Mouse (Mus musculus) forebrain, embryonic 11.5 days (tissue): ENCODE data around the gene Pmf1. TPM values are rescaled to one million over a fixed set of nuclear protein-coding genes. Genes with fewer than 3 reads are reported as not detected.
"Not testable (repeated sequence)": the region's sequence is repeated elsewhere in the genome, so short reads cannot be mapped to it uniquely, and the experiment has no call there.

Source experiments
- ATAC-seq: fragments of 200-750 bp; cut with Nextera tagmentation; replicated peaks from 2 replicates; pipeline ENCODE4 v1.8.0; 2017; ENCODE audit warnings: moderate TSS enrichment; ENCODE audit not compliant: low FRiP score
- DNase-seq: peaks from one replicate; pipeline ENCODE4 v3.0.0-alpha.2; 2017; ENCODE audit warnings: low spot score
- H3K27ac ChIP-seq: fragments of 300-500 bp; sonication (generic); 2 replicates; pipeline ENCODE4 v1.5.1; 2014; ENCODE audit warnings: low read depth, low read length
- H3K27me3 ChIP-seq: fragments of 300-500 bp; sonication (generic); 2 replicates; pipeline ENCODE4 v1.6.1; 2014; ENCODE audit warnings: mild to moderate bottlenecking, low read length, mixed read lengths; ENCODE audit not compliant: control insufficient read depth, insufficient read depth
- H3K36me3 ChIP-seq: fragments of 300-500 bp; sonication (generic); 2 replicates; pipeline ENCODE4 v1.6.1; 2014; ENCODE audit warnings: mild to moderate bottlenecking, low read length, moderate library complexity, mixed read lengths; ENCODE audit not compliant: control insufficient read depth, insufficient read depth
- H3K4me1 ChIP-seq: fragments of 300-500 bp; sonication (generic); replicated peaks from 2 replicates; pipeline ENCODE4 v1.6.1; 2014; ENCODE audit warnings: low read length, mixed read lengths; ENCODE audit not compliant: control insufficient read depth, insufficient read depth
- H3K4me2 ChIP-seq: fragments of 300-500 bp; sonication (generic); 2 replicates; pipeline ENCODE4 v1.6.1; 2014; ENCODE audit warnings: low read depth, mild to moderate bottlenecking, low read length, moderate library complexity, mixed read lengths; ENCODE audit not compliant: severe bottlenecking
- H3K4me3 ChIP-seq: fragments of 300-500 bp; sonication (generic); 2 replicates; pipeline ENCODE4 v1.5.1; 2014; ENCODE audit warnings: low read depth, low read length
- H3K9ac ChIP-seq: fragments of 300-500 bp; sonication (generic); 2 replicates; pipeline ENCODE4 v1.6.1; 2014; ENCODE audit warnings: low read length
- H3K9me3 ChIP-seq: fragments of 300-500 bp; sonication (generic); 2 replicates; pipeline ENCODE4 v1.6.1; 2016; ENCODE audit warnings: low read length, mixed read lengths; ENCODE audit not compliant: control insufficient read depth
- WGBS: fragments of 180-500 bp; shearing (Covaris S2); extraction: QIAGEN DNeasy Blood & Tissue Kit; methylation state at CpG from one replicate; pipeline ENCODE4 v1.1.7; 2014; 5-methylcytosine and 5-hydroxymethylcytosine counted together
- polyA plus RNA-seq: library from polyadenylated mRNA; unstranded; fragments of >200 nt; fragmentation: Nextera tagmentation; extraction: Ambion mirVana; gene quantifications from 2 replicates; pipeline ENCODE4 v1.2.1, GENCODE M21; 2014

Pmf1 gene
- polyA plus RNA-seq, 1 experiment from 2014 or later, result 141 TPM

- ATAC-seq (no peak), DNase-seq (no peak)
- no peak overlapping the region for H3K4me3 ChIP-seq
- no peak overlapping the region for H3K27ac ChIP-seq
- H3K4me2 ChIP-seq, result no peak overlapping the region
- H3K4me1 ChIP-seq, result no peaks in the 10 kb centered on the region
- H3K36me3 ChIP-seq, result no peaks in the 10 kb centered on the region; the same call in 1 of the 2 replicates
- no peaks in the 10 kb centered on the region for H3K9me3 ChIP-seq
- H3K27me3 ChIP-seq, result no peaks in the 10 kb centered on the region
- no peak overlapping the region for H3K9ac ChIP-seq
- WGBS, result 92% methylated on average over 6 of the region's 6 CpGs
Observed at GRCm38 (mm10) chr3:88395288-88395687, 14.8 kb downstream of the Pmf1 start.

- no peaks in the 10 kb centered on the region for H3K9me3 ChIP-seq
- H3K4me1 ChIP-seq, result no peaks in the 10 kb centered on the region
- H3K27ac ChIP-seq, result no peak overlapping the region
- H3K36me3 ChIP-seq, result no peaks in the 10 kb centered on the region; the same call in 1 of the 2 replicates
- DNase-seq (no peak), ATAC-seq (no peak)
- H3K9ac ChIP-seq, result no peak overlapping the region
- 91% methylated on average over 9 of the region's 9 CpGs for WGBS
- no peak overlapping the region for H3K4me3 ChIP-seq
- no peak overlapping the region for H3K4me2 ChIP-seq
- no peaks in the 10 kb centered on the region for H3K27me3 ChIP-seq
Observed at GRCm38 (mm10) chr3:88393776-88394375, 16.3 kb downstream of the Pmf1 start.

- Histone ChIP-seq H3K4me2 (no peak within 1 kb of the TSS), H3K4me1 (peaks cover 2% of the 10 kb centered on the region; the same call in 1 of the 2 replicates), H3K9ac (no peak within 1 kb of the TSS), H3K27me3 (no peaks in the 10 kb centered on the region), H3K9me3 (no peaks in the 10 kb centered on the region), H3K4me3 (no peak within 1 kb of the TSS), H3K36me3 (no peaks in the 10 kb centered on the region), H3K27ac (no peak within 1 kb of the TSS)
- DNase-seq, result peak; percentile 46
- 89% methylated on average over 5 of the region's 5 CpGs for WGBS
- no peak for ATAC-seq
Observed at GRCm38 (mm10) chr3:88384364-88384763, 25.8 kb downstream of the Pmf1 start, which contains the start of gene Bglap. TSS of gene Bglap (minus strand) at chr3:88384464.

- H3K9ac ChIP-seq, H3K4me2 ChIP-seq, DNase-seq, H3K27me3 ChIP-seq, H3K9me3 ChIP-seq, H3K4me3 ChIP-seq, H3K36me3 ChIP-seq, H3K27ac ChIP-seq, H3K4me1 ChIP-seq: not testable (repeated sequence)
- WGBS, result 17% methylated on average over 1 of the region's 7 CpGs
- ATAC-seq, result peak; percentile 27; the same call in 1 of the 2 replicates
Observed at GRCm38 (mm10) chr3:88382383-88382782, 27.7 kb downstream of the Pmf1 start.

GRCm38 (mm10) chr3:88381389-88382315, 28.5 kb downstream of the Pmf1 start:
- Histone ChIP-seq H3K9ac (peak overlapping the region; percentile 43; the same call in 1 of the 2 replicates), H3K4me3 (0 out of 2 replicates have a peak overlapping the region, but pooled peaks have one; percentile 12), H3K4me2 (peak overlapping the region; percentile 47), H3K27ac (peak overlapping the region; percentile 31; the same call in 1 of the 2 replicates)
- not testable (repeated sequence) for H3K36me3 ChIP-seq, H3K9me3 ChIP-seq, H3K27me3 ChIP-seq, H3K4me1 ChIP-seq
- DNase-seq (peak; percentile 81), ATAC-seq (peak; percentile 92)
- WGBS, result 5% methylated on average over 20 of the region's 22 CpGs

DNA sequence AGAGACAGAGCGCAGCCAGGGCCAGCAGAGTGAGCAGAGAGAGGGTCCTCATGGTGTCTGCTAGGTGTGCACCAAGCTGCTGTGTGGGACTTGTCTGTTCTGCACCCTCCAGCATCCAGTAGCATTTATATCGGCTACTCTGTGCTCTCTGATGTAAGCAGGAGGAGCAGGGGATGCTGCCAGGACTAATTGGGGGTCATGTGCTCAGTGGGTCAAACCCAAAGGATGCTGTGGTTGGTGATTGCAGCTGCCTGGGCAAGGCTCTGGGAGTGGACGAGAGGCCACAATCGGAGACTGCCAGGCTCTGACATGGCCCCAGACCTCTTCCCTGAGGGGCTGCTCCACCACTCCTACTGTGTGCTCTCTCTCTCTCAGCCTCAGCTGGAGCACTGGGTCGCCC, 31.5 kb downstream of the Pmf1 start, which contains the start of gene Bglap2:
Gene Bglap2 (minus strand): TSS at position 101 of the 400 bp plus-strand sequence.
- not testable (repeated sequence) for H3K9ac ChIP-seq, H3K9me3 ChIP-seq, H3K4me3 ChIP-seq, DNase-seq, H3K27me3 ChIP-seq, ATAC-seq, H3K4me2 ChIP-seq, H3K36me3 ChIP-seq, H3K27ac ChIP-seq, H3K4me1 ChIP-seq
- 79% methylated on average over 5 of the region's 5 CpGs for WGBS

DNA sequence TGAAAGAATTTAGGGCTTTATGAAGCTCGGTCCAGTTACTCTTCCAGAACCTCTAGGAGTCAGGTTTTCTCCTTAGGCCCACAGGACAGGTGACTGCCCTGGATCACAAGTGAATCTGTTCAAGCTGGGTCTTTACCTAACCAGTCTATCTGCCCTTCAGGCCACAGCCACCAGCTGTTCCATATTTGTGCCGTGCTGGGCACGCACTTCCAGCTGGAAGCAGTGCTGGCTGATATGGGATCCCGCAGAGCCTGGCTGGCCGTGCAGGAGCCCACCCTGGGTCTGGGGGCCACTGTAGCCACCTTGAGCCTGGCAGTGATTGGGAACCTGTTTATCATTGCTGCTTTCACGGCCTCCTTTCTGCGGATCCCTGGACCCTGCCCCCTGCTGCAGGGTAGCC, 33.5 kb downstream of the Pmf1 start:
- not testable (repeated sequence) for H3K4me1 ChIP-seq, H3K27me3 ChIP-seq, H3K9ac ChIP-seq, H3K4me2 ChIP-seq, H3K36me3 ChIP-seq, H3K9me3 ChIP-seq, H3K4me3 ChIP-seq
- ATAC-seq (0 out of 2 replicates have a peak, but pooled peaks have one; percentile 36), DNase-seq (peak; percentile 48)
- H3K27ac ChIP-seq, result peak overlapping the region; percentile 41; the same call in 1 of the 2 replicates
- 18% methylated on average over 5 of the region's 7 CpGs for WGBS

DNA sequence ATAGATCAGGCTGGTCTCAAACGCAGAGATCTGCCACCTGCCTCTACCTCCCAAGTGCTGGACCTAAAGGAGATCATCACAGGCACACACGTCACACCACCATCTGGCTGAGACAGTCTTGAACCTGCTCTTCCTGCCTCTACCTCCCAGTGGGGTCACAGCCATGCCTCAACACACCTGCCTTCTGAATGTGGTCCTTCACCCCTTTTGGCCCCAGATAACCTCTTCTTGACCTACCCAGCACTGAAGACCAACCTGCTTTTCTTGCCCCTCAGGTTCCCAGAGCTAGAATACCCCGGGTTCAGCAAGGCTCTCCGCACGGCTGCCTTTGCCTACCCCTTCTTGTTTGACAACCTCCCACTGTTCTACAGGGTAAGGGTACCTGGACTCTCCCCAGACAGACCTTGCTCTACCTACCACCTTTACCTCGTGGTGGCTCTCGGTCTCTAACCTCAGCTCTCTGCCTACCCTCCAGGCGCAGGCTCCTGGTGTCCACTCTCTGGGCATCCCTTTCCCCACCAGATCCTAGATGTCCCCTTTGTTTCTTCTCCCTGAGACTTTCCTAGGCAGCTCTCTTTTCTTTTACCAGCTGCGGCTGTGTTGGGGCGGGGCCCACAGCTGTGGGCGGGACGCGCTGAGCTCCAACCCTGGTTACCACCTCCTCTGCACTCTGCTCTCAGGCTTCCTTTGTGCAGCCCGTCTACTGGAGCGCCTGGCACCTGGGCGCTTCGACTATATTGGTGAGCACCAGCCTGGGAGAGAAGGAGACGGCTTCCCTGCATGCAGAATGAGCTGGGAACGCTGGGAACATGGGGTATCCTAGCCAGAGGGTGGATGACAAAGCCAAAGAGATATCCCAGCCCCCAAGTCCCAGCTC, 34.1 kb downstream of the Pmf1 start:
- Histone ChIP-seq H3K27ac (peak overlapping the region; percentile 41; the same call in 1 of the 2 replicates), H3K4me2 (peak overlapping the region; percentile 24; the same call in 1 of the 2 replicates)
- 10% methylated on average over 18 of the region's 19 CpGs for WGBS
- not testable (repeated sequence) for H3K9ac ChIP-seq, H3K9me3 ChIP-seq, H3K36me3 ChIP-seq, H3K4me1 ChIP-seq, H3K4me3 ChIP-seq, H3K27me3 ChIP-seq
- DNase-seq (peak; percentile 80), ATAC-seq (peak; percentile 91)
